Mouse (Mus musculus) urinary bladder, postnatal 25 days (tissue): ENCODE results near the gene Cyfip1.

Experiments
- DNase-seq: peaks from one replicate; pipeline ENCODE4 v3.0.0; 2022; ENCODE audit warnings: low spot score

Cyfip1 gene

GRCm38 (mm10) chr7:55957178-55957577 lies 115.6 kb downstream of the Cyfip1 start:
- DNase-seq, result no peak

DNA sequence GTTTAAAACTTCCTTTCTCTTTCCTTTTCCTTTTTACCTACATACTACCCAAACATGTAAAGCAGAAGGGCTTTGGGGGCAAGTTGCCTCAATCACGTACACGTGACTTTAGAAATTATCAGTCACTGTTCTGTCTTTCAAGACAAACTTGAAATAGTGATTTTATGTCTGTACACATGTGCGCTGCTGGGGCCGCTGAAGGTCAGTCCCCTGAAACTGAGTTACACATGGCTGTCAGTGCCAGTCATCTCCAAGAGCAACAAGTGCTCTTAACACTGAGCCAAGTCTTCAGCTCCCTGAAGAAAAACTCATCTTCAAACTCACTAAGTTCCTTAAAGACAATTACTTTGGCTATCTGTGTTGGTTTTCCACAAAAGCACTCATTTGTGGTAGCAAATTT lies 116.4 kb downstream of the Cyfip1 start:
- no peak for DNase-seq

DNA sequence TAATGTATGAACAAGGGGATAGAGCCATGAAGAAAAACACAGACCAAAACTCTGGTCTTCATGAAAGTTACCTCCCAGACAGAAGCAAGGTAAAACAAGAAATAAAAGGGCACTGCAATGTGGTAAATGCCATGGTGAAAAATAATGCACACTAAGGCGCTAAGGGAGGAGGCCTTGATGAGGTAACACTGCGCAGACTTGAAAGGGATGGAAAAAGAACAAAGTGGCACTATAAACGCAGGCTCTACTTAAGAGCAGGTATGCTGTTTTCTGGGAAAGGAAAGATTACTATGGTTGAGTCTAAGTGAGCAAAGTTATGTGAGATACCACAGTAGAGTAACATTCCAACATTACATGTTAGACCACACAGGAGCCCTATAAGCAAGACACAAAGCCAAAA lies 118.3 kb downstream of the Cyfip1 start:
- no peak for DNase-seq

GRCm38 (mm10) chr7:55960506-55960905 lies 119.0 kb downstream of the Cyfip1 start:
- DNase-seq, result no peak

DNA sequence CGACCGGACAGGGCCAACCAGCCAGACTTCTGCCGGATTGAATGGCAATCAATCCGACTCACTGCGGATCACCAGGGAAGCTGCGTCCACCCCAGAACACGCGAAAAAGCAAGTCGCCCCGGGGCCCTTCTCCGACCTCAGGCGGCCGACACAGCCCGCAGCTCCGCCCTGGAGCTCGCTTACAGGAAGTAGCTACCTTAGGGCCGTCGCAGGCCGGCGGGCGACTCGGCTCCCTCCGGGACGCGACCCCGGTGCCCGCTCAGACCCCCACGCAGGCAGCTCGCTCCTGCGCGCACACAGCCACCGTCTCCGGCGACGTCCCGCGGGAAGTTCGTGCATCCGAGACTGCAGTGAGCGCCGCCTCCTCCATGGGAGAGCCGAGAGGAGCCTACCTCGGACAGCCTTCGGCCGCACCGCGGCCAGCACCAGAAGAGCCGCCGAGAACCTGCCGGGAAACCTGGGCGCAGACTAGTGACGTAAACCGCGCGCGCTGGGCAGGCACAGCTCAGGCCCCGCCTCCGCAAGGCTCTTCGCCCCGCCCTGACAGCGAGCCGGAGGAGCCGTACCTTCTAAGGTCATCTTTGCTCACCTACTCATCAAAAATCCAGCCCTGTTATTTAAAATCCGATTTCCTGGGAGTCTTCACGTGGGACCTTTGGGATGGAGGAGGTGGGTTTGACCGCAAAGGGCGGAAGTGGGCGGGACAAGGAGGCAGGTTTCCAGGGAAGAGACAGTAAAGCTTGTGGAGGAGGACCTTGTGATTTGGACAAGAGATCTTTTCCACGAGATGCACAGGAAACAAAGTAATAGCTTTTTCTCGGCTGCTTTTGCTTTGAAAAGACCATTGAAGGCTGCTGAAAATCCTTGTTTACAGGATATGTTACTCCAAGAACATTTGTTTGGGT lies 120.7 kb downstream of the Cyfip1 start, which contains the start of gene Nipa2:
Nipa2 (minus strand) TSS at position 473 of the 905 bp plus-strand sequence.
- DNase-seq, result peak; percentile 95

DNA sequence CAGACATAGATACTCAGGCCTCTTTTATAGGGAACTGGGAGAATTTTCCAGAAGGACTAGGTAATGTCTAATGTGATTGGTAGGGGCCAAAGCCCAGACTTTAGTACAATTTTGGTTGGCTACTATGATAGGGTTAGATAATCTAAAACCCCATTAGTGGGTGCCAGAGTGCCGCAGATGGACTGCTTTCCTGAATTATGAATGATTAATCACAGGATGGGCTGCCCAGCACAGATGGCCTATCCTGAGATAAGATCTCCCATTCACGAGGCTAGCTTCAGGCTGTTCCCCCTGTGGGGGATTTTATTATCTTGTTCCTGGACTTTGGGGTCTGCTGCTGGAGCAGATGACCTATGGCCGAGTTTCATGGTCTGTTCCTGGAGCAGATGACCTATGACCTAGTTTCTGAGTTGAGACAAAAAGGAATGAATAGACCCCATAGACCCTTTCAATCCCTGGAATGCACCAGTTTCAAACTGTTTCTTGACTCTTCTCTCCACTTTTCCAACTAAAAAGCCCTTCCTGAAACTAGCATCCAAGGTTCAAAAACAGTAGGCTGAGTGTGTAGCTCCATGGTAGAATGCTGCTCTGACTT lies 125.4 kb downstream of the Cyfip1 start:
- no peak for DNase-seq

DNA sequence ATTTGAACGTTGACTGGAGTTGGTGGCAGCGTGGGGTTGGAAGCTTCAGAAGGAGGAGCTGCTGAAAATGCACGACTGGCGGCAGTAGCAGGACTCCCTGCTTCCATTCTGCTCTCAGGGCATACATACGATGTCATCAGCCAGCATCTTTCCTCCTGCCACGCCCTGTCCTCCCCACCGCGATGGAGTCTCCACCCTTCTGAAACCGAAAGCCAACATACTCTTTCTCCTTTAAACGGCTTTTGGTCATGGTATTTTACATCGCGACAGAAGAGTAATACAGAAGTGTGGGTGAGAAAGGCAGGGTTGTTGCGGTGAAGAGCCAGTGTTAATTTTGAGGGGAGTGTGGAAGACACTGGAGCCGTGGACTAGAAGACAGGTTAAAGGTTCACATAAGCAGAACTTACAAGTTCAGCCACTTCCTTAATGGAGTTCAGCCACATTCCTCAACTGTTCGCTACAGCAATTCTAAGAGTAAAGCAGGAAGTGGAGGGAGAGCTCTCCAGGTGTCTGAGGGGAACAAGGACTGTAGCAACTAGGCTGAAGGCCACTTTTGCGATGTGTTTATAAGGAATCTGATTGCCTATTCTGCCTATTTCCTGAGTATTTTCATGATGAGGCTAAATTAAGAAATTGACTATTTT lies 126.8 kb downstream of the Cyfip1 start:
- DNase-seq, result peak; percentile 14

GRCm38 (mm10) chr7:55969415-55969814 lies 127.9 kb downstream of the Cyfip1 start:
- no peak for DNase-seq

GRCm38 (mm10) chr7:55974429-55974828 lies 132.9 kb downstream of the Cyfip1 start:
- DNase-seq, result no peak

DNA sequence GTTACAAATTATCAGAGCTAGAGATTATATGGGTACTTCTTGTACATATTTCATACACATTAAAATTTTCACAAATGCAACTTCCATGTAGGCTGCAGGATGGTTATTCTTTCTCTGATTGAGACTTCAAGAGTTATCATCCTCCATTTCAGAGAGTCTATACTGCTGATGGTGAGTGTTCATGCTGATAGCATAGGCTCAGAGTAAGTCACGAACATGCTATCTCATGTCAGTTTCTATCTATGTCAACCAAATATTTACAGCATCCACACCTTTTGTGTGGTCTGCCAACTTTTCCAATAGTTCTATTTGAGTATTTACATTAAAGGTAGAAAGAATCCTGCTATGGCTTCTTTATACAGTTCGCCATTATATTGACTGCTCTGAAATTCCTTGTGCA lies 140.0 kb downstream of the Cyfip1 start:
- no peak for DNase-seq
